Mouse (Mus musculus) olfactory bulb, adult 2 months (tissue): ENCODE data around the gene Dram1.

ENCODE experiments used
- CTCF ChIP-seq: fragments of 200-500 bp; IDR thresholded peaks from 2 replicates; pipeline ENCODE4 v1.5.1; 2012; ENCODE audit warnings: low read depth, mild to moderate bottlenecking, low read length, moderate library complexity; ENCODE audit not compliant: insufficient read depth
- POLR2A ChIP-seq: fragments of 200-500 bp; IDR thresholded peaks from 2 replicates; pipeline ENCODE4 v1.6.1; 2012; ENCODE audit warnings: mild to moderate bottlenecking, low read depth, low read length, moderate library complexity; ENCODE audit not compliant: insufficient read depth

DNA sequence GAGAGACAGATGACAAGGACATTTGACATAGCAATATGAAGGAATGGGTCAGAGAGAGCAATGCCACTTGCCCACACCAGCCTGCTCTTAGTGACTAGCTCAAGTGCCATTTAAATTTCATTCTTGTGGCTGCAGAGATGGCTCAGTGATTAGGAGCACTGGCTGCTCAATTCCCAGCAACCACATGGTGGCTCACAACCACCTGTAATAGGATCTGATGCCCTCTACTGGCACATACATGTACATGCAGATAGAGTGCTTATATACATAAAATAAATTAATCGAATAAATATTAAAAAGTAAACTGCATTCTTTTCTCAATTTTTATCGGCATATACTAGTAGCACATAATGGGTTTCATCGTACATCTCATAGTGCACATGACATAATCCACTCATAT is 72.6 kb downstream of the Dram1 start:
- TF ChIP-seq CTCF (no peak), POLR2A (no peak)
